Mouse (Mus musculus): Measurements from ENCODE around the gene Cts7.

The Cts7 gene

DNA sequence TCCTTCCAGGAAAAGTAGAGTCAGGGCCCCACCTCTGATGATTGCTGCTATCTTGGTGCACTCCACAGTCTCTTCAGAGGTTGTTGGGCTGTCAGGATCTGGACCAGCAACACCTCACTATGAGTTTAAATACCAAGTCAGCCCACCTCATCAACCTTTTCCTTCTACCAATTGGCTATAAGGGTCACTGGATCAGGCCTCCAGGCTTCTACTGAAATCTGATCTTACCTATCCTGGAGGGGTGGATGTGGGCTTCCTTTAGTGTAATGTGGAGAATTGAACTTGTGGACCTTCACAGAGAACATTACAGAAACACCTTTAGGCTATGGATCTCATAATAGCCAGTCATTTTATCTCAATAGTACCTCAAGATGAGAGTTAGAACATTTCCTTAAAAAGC lies at the start of gene Cts7:
Cts7 (minus strand) TSS at position 101 of the 400 bp plus-strand sequence.
- no peak for DNase-seq (ENCODE audit: low spot score in 2 of 2)

Data from urinary bladder, adult 18-20 months (tissue).